Mouse (Mus musculus): ENCODE measurements around the gene Opn5. TPM values are rescaled to one million over a fixed set of nuclear protein-coding genes. Genes with fewer than 3 reads are reported as not detected.

Gene Opn5
- polyA plus RNA-seq, 1 experiment, result not detected

DNA sequence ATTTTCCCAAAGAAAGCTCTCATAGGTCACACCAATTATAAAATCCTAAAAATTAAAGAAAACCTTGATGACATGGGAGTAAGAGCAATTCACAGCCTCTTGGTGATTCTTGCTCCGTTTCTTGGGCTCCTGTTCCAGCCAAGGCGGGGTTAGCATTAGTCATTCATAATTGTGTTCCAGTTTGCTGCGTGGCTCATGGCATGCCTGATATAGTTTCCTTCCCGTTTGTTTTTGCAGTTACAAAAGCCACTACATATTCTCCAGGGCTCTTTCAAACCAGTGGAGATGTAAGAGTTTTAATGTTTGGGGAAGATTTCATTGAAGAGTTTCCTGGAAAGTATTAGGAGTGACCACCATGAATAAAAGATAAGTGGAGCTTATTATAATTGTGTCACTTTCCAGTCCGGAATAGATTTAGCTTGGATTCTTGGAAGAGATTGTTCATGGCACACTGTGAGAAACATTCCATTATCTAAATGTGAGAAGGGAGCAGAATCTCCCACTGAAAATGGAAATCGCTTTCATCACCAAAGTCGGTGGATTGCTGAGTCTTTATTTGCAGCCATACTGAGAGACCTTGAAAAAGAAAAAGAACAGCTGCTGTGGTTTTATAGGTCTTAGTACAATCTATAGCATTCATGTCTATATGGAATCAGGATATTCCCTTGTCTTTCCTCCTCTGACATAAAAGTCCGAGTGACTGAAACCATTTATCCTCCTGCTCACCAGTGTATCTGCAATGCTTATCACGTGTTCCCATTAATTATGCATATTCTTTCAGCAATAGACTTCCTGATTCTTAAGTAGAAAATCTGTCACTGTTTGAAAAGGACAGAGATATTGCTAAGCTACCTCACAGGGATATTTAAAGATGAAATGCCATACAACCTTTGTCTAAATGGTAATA lies 101.6 kb downstream of the Opn5 start:
- no peak overlapping the region for H3K27ac ChIP-seq (ENCODE audit: control insufficient read depth, insufficient read depth, low read depth, low read length, poor library complexity)
- no peak overlapping the region for H3K4me3 ChIP-seq (replicated peaks; ENCODE audit: control insufficient read depth, low read depth, low read length)
- TF ChIP-seq POLR2A (IDR thresholded peaks at IDR 0.05; ENCODE audit: borderline replicate concordance, control insufficient read depth, low read depth, low read length), result no peak
- TF ChIP-seq CTCF (IDR thresholded peaks at IDR 0.05; ENCODE audit: control insufficient read depth, insufficient read depth, low read length), result no peak
- WGBS, result 67% methylated on average over 9 of the region's 9 CpGs
- no peaks in the 10 kb centered on the region for H3K4me1 ChIP-seq (ENCODE audit: control insufficient read depth, insufficient read depth, low read length)

Other genes starting within 250 kb of the Opn5 start
- gene Adgrf4, start 80.9 kb upstream of the Opn5 start, polyA plus RNA-seq (2011; ENCODE audit: insufficient read depth, insufficient read length, low replicate concordance, missing spikeins), result not detected in 2 replicates
- gene Adgrf2, start 130.8 kb upstream of the Opn5 start, polyA plus RNA-seq (2011; ENCODE audit: insufficient read depth, insufficient read length, low replicate concordance, missing spikeins), result not detected in 2 replicates

All from bone marrow, adult 2 months (tissue).